Mouse (Mus musculus) adrenal gland, adult 18-20 months (tissue): Measurements from ENCODE around the gene Gm5538. TPM values are rescaled to one million over a fixed set of nuclear protein-coding genes. Genes with fewer than 3 reads are reported as not detected.
A peak's percentile ranks its signal among the peaks of the same experiment; 100 is the strongest.

Experiments
- DNase-seq, 2 experiments: peaks; one replicate each; pipeline ENCODE4 v3.0.0; 2021 to 2022; ENCODE audit warnings: low spot score in 2 of 2
- long read RNA-seq, 2 experiments: library from polyadenylated mRNA; stranded (forward); transcript quantifications; one replicate each; pipeline ENCODE4 v2.0.0; 2021
- total RNA-seq, 2 experiments: library from RNA; stranded (reverse); gene quantifications; 1 replicate in 1 of 2; 2 replicates in 1 of 2; pipeline ENCODE4 v1.2.3; 2021

The Gm5538 gene
- not detected for total RNA-seq
- long read RNA-seq, experiment 1, result 0 reads
- long read RNA-seq, experiment 2, partial matches to known transcripts, result 1 of 1 reads
- long read RNA-seq, experiment 2, other reads (novel, unspliced or antisense), result 0 of 1 reads

DNA sequence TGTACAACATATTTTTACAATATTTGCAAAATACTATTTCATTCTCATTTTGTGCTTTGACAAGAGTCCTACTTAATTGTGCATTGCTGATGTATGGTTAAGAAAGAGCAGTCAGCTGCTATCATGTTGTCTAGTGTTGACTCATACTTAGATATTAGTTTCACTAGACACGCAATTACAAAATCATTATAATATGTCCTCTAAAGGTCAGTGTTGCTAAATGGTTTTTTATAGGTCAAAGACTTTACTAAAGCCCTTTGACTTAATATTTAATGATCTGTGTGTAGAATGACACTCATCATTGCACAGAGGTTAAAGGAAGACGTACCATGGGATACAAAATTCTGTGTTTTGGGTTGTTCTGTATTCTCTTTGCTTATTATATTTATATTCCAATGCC is at the start of gene Gm5538:
Gene Gm5538, plus strand, starts transcription at position 301 of the 400 bp plus-strand sequence.
- DNase-seq, result no peak

DNA sequence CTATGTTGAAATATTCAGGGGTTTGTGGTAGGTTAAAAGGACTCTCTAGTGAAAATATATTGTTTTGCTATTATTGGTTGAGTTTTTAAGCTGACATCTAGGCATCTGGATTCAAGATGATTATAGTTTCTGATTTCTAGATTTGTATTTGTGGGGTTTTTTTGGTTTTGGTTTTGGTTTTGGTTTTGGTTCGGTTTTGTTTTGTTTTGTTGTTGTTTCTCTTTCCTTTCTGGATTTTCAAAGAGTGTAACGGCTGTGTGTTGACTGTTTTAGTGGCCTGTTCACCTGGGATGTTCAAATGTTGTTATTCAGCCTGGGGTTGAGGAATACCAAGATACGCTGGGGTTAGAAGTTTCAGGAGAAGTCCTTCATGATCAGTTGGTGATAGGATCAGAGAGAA is 32.2 kb upstream of the Gm5538 start:
- DNase-seq, result no peak

DNA sequence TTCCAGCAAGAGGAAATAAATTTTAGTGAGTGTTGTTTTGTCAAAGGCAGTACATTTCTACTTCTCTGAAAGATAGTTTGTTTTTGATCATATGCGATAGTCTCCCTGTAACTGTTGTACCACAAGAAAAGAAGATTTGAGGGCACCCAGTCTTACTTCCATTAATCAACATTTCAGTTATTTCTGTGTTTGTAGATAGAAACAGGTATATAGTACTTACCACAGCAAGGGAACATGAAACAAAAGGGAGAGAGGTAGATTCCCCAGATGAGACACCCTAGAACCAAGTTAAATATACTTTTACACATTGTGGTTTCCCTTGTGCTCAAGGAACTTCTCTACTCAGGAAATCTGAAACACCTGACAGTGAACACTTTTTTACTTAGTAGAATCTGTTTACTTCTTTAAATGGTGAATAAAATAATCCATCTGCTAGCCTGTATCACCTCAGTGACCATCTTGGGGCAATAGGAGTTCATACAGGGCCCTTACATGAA is 26.9 kb upstream of the Gm5538 start:
- DNase-seq, result no peak

DNA sequence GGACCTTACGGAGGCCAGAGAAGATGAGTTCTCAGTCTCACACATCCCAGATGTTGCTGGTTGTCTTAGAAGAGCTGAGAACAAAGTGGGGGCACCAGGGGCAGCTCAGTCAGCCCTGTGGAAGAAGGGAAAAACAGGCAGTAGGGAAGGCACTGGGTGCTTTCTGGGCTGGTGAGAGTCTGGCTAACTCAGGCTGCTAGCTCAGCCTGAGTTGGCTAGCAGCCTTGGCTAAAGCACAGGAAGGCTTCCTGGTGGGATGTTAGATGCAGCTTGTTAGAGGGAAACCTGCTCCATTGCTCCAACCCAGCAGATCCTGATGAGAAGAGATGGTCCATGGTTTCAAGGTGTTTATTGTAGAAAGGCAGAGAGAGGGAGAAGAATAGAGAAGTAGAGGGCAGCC is 10.3 kb downstream of the Gm5538 start:
- no peak for DNase-seq

DNA sequence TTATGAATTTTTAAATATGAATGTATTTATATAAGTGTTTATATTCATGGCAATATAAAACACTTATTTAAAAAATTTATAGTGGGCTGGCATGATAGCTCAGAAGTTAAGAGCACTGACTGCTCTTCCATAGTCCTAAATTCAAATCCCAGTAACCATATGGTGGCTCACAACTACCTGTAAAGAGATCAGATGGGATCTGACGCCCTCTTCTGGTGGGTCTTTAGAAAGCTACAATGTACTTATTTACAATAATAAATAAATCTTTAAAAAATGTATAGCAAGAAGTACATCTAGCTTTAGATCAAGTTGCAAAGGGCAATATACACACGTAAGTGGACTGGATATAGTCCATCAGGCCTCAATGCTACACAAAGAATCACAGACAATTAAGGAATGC is 14.6 kb downstream of the Gm5538 start:
- peak in 1 of 2 experiments; percentile 13 for DNase-seq

Other genes starting within 250 kb of the Gm5538 start
- gene Gm8298, start 131.3 kb downstream of the Gm5538 start, total RNA-seq, result not detected
- not detected for gene C130079G13Rik, start 195.4 kb downstream of the Gm5538 start, total RNA-seq